Mouse (Mus musculus) adrenal gland, adult 8-10 months (tissue): ENCODE data around the gene Eml1. TPM values are rescaled to one million over a fixed set of nuclear protein-coding genes. Genes with fewer than 3 reads are reported as not detected.

Source experiments
- DNase-seq: peaks from one replicate; pipeline ENCODE4 v3.0.0; 2022
- total RNA-seq, 4 experiments: library from RNA; stranded (reverse); gene quantifications; 2 replicates each; pipeline ENCODE4 v1.2.4; 2022

The Eml1 gene
- total RNA-seq = 10 to 100 TPM; 15.2 to 31.0 (median 22.8) TPM

DNA sequence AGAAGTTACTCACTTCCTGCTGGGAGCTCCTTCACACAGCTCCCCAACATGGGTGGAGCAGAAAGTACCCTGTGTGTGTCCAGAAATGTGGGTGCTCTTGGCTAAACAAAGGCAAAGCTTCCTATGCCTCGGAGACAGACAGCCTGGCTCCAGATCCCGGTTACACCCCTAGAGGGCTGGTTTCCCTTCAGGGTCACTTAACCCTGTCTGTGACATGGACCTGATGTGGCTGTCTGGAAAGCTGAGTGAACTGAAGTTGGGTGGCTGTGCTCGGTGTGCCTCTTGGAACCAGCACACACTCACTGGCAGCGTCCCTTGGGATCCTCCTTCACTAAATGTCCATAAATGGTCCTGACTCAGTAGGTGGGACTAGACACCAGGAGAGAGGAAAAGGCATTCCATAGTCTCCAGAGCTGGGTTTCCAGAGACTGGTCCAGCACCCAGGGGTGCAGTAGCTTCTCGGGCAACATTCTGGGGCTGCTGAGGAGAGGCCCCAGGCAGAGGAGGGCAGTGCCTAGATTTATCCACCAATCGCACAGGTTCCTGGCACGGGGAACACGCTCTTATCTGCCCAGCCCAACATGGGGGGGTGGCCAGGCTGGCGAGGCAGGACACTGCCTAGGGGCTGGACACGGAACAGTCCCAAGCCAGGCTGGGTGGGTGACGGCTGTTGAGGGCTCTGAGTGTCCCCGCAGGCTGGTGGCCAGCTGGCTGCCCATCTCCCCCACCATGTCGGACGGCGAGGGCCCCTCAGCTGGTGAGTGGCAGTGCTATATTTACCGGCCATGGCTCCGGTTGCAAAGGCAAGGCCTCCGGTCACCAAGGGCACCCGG lies at the start of gene Eml1:
TSS of gene Eml1 (plus strand) at position 362 of the 833 bp plus-strand sequence.
- no peak for DNase-seq

DNA sequence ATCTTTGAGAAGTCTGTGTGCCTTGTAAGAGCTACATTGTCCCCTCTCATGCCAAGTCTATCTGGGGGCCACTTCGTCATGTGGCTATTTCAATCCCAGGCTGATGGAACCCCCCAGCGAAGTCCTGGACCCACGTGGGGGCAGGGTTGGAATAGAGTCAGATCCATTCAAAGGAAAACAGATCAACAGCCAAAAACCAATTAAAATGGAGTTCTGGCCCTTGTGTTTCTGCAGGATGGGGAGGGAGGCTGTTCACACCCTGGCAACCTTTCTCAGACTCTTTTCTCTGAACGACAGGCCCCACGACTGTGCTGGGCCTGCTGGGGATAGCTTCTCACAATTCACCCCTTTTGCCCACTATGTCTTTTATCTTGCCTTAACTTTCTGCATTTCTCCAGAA lies 44.4 kb upstream of the Eml1 start:
- DNase-seq = no peak

DNA sequence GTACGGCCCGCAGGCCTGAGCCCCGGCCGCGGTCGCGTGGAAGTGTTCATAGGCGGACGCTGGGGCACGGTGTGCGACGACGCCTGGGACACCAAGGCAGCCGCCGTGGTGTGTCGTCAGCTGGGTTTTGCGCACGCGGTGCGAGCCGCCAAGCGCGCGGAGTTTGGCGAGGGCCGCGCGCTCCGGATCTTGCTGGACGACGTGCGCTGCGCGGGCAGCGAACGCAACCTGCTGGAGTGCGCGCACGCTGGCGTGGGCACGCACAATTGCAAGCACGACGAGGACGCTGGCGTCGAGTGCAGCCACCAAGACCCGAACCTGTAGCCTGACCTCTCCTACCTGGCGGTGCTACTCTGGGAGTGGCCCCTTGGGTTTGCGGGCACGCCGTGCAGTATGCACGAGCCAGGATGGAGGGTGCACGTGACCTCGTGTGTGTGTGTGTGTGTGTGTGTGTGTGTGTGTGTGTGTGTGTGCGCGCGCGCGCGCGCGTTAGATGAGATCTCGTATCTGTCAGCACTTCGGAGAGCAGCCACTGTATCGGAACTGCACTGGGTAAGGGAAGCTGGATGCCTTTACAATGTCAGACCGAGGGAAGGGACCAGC lies 42.8 kb upstream of the Eml1 start:
- DNase-seq = no peak

DNA sequence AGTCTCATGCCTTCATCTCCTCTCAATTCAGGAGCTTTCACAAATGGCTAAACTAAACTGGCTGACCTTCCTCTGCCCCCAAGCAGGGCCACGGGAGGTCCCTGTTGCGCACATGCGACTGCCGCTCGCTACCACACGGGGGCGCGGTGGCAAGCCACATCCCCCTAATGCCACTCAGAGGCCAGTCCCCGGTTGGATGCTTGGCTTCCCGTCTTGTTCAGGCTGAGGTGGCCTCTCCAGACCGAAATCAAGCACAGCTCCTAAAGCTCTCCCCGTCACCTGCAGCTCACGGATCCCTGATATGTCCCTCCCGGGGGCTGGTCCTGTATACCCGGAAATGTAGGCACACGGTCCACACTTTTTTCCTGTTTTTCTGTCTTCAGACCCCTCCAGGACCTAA lies 37.7 kb upstream of the Eml1 start:
- peak; percentile 80 for DNase-seq

DNA sequence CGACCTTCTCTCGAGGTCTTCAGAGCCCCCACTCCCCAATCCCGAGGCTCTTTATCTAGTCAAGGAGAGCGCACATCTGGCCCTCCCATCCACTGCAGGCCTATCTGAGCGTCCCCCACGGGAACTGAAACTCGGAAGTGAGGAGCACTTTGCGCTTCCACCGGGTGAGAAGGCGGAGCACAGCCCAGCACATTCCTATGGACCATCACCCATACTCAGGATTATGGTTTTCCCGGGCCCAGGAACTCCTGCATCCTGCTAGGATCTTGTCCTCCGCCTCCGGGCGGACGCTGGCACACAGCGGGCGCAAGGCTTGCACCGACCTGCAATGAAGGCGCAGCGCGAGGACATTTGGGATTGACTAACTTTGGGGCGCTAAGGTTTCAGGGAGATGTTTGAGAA lies 37.3 kb upstream of the Eml1 start:
- DNase-seq = no peak

DNA sequence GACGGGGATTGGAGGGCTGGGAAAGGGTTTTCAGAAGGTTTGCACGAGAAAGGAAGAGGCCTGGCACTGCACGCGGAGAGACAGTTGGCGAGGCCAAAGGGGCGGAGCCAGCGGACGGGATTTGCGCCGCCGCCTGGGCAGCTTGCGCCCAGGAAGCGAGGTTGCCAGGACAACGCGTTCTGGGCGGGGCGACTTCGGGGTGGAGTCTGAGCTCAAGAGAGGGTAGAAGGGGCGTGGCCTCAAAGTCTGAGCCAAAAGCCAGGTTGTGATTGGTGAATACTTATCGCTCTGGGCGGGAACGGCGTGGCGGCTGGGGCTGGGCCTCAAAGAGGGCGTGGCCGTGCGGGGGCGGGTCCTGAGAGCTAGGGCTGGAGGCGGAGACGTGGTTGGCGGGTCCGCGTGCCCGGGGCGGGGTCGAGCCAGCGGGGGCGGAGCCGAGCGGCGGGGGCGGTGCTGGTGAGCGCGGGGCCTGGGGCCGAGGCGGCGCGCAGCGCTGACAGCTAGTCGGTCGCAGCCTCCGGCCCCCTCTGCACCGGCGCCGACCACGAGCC lies 36.8 kb upstream of the Eml1 start, which contains the start of gene Cyp46a1:
TSS of gene Cyp46a1 (plus strand) at position 487 of the 551 bp plus-strand sequence.
- DNase-seq = peak; percentile 100

DNA sequence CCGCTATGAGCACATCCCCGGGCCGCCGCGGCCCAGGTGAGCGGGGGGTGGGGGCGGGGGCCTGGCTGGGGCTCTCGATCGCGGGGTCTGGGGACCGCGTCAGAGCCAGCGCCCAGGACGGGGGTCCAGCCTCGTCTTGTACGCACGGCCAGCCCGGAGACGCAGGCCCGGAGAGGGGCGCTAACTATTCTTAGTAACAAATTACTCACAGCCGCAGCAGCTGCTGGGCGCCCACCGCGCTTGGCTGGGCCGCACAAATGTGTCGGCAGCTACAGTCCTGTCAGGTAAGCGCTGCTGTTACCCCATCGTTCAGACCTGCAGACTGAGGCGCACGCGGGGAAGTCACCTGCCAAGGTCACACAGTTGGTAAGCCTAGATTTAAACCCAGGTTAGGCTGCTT lies 36.2 kb upstream of the Eml1 start:
- DNase-seq = no peak

DNA sequence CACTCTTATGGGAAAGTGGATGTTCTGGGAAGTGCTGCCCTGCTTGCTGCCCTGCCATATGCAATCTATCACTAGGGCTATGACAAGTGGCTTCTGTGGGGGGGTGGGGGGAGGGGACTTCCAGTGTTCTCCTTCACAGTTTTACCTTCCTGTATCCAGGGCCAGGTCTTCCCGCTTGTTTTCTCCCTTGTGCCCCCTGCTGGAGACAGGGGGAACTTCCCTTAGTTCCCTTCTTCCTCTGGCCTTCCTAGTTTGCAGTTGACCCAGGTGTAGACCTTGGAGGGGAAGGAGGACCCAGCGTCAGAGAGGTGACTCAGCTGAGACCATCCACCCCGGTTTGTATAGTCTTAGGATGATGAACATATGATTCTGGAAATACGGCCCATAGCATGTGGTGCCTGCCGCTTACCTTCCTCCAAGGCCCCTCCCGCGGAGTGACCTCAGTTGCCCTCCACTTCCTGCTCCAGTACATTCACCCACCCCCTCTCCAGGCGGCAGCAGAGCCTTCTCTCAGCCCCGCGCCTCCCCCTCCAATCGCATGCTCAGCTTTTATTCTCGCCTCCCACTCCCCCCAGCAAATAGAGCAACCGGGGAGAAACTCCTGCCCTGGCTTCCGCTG lies 32.1 kb upstream of the Eml1 start:
- no peak for DNase-seq

DNA sequence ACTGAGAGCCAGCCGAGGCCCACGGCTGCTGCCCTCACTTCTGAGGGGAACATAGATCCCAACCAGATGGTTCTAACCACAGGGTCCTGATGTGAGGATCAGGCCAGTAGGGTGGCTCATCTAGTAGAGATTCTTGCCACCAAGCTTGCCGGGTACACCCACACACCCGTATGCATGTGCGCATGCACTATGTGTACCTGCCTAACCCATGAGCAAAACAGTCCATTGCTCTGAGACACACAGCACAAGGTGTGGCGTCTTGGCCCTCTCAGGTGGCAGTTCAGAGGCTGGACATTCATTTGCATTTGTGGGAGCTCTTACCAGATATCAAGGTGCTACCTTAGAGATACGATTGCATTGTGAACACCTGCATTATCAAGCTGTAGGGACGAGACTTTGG lies 22.6 kb upstream of the Eml1 start:
- DNase-seq = no peak

DNA sequence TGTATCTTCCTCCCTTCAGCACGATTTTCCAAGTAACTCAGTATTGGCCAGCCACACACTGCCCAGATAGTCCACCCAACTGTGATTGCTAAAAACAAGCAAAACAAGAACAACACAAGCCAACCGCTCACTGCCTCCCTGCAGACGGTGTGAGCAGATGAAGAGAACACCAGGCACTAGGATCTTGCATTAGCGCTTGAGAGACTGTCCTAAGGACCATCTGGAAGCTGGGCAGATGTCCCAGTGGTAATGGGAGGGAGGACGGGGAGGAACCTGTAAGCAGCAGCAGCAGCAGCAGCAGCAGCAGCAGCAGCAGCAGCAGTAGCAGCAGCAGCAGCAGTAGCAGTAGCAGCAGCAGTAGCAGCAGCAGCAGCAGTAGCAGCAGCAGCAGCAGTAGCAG lies 21.7 kb upstream of the Eml1 start:
- no peak for DNase-seq

DNA sequence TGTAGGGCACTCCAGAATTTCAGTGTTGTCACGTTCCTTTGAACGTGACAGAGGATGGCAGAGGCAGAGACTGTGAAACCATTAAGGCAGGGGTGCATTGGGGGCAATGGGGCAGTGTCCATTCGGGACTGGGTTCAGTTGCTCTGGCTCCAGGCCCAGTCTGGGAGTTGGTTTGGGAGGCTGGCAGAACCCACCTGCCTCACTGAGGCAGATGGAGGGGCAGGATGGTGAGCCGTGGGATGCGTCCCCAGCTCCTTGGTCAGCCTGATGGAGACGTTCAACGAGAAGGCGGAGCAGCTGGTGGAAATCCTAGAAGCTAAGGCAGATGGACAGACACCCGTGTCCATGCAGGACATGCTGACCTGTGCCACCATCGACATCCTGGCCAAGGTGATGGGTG lies 19.8 kb upstream of the Eml1 start:
- no peak for DNase-seq

DNA sequence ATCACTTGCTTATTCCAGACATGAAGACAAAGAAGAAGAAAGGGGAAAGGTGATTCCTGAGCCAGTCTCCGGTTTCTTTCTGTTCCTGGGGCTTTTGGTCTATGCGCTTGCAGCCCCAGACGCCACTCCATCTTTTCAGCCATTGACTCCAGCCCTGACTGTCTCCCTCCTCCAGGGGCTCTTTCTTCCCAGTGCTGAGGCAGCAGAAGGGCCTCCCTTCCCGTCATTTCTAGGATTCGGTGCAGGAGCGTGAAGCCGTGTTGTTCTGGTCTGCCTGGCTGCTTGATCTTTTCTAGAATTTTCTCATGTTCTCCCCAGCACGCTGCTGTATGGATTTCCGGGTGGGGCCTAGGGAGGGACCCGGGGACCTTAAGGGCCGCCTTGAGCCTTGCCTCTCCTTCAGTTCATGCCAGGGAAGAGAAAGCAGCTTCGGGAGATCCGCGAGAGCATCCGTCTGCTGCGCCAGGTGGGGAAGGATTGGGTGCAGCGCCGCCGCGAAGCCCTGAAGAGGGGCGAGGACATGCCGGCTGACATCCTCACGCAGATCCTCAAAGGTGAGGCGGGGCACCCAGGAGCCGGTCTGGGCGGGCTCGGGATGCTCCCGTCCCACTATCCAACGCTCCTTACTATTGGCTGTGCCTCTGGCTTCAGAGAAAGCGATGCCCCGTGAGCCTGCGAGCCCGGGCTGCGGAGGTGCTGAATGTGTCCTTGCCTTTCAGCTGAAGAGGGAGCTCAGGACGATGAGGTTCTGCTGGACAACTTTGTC lies 18.2 kb upstream of the Eml1 start:
- DNase-seq = no peak

DNA sequence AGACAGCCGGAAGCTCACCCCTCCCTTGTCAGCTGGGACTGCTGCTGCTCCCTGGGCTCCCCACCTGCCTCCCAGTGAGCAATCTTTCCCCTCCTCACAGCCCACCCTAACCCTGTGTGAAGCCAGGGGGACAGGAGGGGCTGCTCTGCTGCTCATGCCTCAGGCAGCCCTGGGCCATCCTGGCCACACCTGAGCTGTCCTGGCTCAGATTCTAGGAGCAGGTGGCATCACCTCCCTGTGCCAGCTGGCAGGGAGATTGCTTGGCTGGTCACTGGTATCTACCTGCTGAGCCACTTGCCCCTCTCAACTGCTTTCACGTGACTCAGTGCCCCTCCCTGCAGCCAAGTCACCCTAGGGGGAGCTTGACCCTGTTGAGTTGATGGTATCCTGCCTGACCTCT lies 16.5 kb upstream of the Eml1 start:
- no peak for DNase-seq

DNA sequence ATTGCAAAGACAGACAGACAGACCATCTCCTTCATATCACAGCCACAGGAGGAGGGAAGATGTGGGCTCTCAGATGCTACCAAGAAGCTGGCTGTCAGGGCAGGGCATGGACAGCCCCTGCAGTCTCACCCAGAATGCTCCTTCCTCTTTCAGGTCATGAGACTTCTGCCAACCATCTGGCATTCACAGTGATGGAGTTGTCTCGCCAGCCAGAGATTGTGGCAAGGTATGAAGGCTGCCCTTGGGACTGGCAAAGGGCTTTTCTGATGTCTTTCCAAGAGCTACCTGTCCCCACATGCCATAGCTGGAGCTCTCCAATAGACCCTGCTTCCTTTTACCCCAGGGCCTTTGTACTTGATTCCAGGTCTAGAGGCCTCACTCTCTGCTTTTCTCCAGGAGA lies 15.5 kb upstream of the Eml1 start:
- DNase-seq = no peak

DNA sequence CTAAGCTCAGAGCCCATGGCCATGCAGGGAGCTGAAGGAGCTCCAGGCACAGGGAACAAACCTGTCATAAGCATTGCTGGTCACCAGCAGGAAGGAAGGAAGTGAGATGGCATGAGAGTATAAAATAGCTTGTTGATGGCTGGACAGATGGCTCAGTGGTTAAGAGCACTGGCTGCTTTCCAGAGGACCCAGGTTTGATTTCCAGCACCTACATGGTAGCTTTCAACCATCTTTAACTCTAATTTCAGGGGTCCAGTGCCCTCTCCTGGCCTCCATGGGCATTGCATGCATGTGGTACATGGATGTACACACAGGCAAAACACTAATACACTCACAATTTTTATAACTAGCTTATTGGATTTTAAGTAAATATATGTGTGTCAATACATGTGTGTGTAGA lies 14.8 kb upstream of the Eml1 start:
- no peak for DNase-seq

DNA sequence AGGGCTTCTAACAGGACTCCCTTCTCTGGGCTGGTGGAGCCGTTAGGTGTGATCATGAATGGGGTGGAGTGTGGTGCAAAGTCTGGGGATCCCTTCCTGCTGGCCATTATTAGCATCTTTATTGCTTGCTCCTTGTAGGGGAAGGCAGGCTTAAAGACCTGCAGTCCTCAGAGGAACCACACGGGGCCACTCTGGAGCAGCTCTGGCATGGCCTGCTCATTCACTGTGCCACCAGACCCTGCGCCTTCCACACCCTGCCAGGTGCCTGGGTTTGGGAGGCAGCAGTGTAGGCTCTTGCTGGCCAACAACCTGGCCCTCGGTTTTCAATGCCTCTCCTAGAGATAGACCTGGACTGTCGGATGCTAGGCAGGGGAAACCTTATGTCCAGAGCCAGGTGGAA lies 7.0 kb upstream of the Eml1 start:
- peak; percentile 62 for DNase-seq

DNA sequence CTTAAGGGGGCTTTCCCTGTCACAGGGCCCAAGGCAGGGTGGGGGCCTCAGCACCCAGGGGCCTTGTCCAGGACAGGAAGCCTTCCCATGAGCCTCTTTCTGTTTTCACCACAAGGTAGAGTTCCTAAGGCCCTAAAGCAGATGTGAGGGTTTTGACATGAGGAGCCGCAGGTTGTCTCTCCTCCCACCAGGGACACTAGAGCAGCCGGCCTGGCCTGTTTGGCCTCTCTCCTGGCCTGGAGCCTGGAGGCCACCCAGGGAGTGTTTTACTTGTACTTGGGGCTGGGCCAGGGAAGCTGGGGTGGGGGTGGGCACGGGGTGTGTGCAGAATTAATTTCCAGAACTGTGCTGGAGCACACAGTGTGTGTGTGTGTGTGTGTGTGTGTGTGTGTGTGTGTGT lies 5.4 kb upstream of the Eml1 start:
- DNase-seq = no peak

DNA sequence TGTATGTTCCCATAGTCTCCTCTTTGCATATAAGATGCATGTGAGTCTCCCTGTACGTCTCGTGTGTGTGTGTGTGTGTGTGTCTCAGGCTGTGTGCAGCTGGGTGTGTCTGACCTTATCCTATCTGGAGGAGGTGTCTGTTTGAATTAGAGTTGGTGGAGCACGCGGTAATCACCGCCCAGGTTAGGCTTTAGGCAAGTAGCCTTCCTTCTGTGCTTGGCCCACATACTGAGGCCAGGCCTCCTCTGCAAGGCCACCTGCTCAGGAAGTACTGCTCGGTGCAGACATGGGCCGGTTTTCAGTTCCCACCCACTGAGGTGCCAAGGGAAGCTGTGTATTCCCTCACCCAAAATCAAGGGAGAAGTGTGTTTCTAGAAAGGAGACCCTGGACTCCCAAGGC lies 4.9 kb upstream of the Eml1 start:
- DNase-seq = no peak

DNA sequence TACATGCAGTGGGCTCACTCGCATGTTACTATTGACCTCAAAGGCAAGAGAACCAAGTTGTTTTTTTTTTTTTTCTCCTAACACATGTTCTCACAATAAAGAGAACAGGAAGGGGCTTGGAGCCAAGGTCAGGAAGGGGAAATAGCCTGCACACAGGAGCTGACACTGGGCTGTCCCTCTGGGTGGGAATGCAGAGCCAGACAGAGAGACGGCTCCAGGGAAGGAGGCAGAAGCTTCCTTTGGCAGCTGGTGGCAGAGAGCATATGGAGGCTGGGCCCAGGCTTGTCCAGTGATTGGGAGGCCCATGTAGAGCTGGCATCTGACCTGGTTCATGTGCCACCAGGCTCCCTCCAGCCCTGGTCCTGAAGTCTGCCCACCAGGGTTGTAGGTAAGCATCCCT lies 2.8 kb upstream of the Eml1 start:
- no peak for DNase-seq

DNA sequence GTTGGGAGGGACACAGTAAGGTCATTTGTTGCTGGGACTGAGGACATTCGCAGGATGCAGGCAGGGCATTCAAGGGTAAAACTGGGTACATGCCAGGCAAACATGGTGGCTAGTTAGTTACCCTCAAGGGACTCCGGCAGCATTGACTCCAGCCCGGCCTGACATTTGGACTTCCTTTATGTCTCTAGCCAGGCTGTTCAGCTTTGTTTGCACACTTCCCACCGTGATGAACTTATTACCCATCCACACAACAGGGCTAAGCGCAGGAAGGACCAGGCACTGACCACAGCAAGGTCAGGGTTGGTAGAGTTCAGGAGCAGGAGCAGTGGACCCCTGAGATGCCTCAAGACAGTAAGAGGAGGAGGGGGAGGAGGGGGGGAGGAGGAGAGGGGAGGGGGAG lies 1.8 kb upstream of the Eml1 start:
- DNase-seq = no peak

DNA sequence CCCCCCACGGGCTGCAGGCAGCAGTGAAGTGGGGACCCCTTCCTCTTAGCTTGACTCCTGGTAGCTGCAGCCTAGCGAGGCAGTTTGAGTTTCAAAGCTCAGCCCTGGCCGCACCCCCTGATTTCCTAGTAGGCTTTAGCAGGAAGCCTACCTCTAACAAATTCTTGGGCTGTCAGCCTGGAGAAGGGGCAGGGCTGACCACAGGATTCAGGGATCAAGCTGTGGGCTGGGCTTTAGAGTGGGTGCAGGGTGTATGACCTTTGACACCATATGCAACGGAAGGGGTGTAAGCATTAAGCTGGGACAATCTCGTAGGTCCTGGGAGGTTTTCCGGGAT lies 640 bp downstream of the Eml1 start:
- DNase-seq = no peak

DNA sequence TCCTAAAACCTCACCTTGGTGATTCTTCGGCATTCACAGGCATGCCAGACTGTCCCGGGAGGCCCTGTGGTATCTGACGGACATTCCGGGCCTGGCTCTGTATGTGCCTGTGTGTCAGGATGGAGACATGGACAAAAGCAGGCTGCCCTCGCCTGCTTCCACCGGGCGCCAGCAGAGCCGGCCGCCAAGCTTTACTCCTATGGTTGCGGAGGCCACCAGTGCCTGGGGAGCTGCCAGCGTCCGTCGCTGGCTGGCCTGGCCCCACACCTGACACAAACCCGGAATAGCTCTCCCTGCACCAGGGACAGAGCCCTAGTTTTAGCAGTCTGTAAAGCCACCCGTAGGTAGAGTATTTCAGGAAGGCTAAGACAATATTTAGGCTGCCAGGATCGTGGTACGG lies 1.5 kb downstream of the Eml1 start:
- no peak for DNase-seq

DNA sequence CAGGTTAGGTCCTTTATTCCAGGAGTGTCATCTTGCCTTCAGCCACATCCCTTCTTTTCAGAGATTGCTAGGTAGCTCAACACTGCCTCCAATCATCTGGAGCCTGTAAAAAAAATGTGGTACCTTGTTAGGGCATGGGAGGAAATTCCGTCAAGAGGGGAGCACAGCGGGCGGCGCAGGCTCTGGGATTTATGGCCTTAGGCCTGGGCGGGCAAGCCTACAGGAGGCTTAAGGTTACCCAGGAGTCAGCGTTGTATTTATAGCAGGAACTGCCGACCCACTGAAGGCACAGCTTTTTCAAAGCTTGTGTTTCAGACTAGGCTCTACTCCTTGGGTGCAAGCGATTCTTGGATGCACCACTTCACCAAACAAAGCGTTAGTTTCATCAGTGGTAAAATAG lies 2.9 kb downstream of the Eml1 start:
- DNase-seq = no peak
